Mouse (Mus musculus) T-helper 1 cell (primary cell): ENCODE data around the gene Alcam.

Source experiments
- in situ Hi-C: fragments of 300-600 bp; cut with MboI, MseI; formaldehyde crosslinking; loops from one replicate; pipeline ENCODE4 v1.15.1; 2025; ENCODE audit warnings: high pct_unique_total_duplicates

Alcam gene

GRCm38 (mm10) chr16:52368521-52368920 lies 85.4 kb downstream of the Alcam start:
- in situ Hi-C loops: no loop called here

GRCm38 (mm10) chr16:52366915-52367314 lies 87.0 kb downstream of the Alcam start:
- in situ Hi-C loops: no loop called here

GRCm38 (mm10) chr16:52363944-52364511 lies 89.8 kb downstream of the Alcam start:
- in situ Hi-C loops: no loop called here

DNA sequence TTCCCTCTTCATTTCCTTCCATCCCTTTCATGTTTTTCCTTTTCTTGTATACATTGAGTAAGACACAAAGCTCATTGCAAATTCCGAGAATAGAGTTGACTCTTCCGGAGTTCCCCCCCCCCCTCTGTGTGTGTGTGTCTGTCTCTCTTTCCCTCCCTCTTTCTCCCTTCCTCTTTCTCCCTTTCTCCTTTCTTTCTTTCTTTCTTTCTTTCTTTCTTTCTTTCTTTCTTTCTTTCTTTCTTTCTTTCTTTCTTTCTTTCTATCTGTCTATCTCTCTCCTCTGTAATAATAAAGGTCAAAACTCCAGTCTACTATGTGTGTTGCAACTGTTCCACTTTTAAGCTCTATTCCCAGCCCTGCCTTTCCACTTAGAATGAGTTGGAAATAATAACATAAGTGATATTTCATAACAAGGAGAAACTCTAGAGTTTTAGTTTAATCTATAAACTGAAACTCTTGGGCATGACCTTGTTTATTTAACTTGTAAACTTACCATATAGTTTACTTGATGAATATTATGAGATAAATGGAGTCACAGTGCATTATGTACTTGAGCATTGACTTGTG lies 110.3 kb downstream of the Alcam start:
- in situ Hi-C loops: no loop called here

DNA sequence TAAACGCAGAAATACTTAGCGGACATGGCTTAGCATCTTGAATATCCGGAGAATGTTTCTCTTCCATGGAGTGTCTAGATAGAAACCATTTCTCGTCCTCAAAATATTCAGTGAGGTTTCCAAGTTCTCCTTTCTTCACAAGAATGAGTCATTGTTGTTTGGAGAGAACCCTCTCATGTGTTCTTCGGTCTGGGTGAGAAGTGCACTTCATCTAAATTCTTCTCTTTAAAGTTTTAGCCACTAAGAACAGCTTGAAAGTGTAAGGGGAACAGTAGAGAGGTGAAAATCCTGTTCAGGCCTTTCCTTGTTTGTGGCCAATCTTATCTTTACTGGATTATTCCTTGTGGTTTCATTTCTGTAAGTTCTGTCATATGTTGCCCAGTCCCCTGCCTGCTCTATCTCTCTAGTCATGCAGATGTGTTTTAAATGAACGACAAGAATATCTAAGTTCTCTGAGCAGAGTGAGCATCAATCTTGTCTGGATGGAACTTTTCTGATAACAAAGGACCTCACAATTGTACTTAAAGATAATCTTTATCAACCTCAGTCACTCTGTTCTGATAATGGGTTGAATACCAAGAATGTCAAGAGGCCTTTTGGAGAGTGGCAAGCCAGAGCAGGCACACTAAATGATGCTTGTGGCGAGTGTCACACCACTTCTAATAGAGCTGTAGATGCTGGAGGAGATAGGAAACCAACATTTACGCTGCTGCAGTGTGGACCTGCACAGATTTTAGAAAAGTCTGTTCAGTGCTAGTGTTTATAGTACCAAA lies 111.0 kb downstream of the Alcam start:
- in situ Hi-C loops: no loop called here

- in situ Hi-C loops: no loop called here
Measured at GRCm38 (mm10) chr16:52334084-52334483, 119.8 kb downstream of the Alcam start.

- in situ Hi-C loops: no loop called here
Measured at GRCm38 (mm10) chr16:52333631-52334030, 120.2 kb downstream of the Alcam start.

- in situ Hi-C loops: no loop called here
Measured at GRCm38 (mm10) chr16:52331341-52331830, 122.5 kb downstream of the Alcam start.

DNA sequence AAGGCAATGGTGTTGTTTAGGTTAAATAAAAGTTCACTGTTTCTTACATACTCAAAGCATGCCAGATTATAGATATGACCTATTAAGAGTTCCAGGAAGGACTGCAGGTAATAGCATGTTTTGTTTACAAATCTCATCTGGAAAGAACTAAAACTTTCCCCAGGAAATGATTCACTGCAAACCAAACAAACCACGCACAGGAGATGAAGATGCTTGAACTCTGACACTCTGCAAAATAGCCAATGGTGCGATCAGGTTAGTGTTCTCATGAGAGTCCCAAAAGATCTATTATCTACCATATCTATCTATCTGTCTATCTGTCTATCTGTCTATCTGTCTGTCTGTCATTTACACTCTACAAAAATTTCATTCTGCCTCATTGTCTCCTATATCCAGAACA lies 124.5 kb downstream of the Alcam start:
- in situ Hi-C loops: loop anchor here (10.0 kb wide), 1 partner anchor 125 kb away; the partner anchor contains the start of gene Alcam

GRCm38 (mm10) chr16:52319229-52319628 lies 134.6 kb downstream of the Alcam start:
- in situ Hi-C loops: loop anchor here (25.0 kb wide), 1 partner anchor 568 kb away; no protein-coding TSS in a partner anchor

GRCm38 (mm10) chr16:52311073-52311472 lies 142.8 kb downstream of the Alcam start:
- in situ Hi-C loops: loop anchor here (25.0 kb wide), 1 partner anchor 576 kb away; no protein-coding TSS in a partner anchor

DNA sequence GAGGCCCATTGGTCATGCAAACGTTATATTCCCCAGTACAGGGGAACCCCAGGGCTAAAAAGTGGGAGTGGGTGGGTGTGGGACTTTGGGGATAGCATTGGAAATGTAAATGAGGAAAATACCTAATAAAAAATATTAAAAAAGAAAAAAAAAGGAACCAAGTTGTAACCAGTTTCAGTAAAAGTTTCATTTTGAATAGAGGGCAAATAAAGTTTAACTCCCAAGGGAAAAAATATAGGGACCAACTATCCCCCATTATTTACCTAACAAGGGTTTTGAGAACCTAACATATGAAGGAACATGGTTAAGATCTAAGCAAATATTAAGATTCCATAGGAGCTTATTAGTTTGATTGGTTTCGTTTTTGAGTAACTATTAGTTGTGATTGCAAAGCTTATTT lies 146.9 kb downstream of the Alcam start:
- in situ Hi-C loops: loop anchor here (5.0 to 25.0 kb wide), 3 partner anchors 45 to 958 kb away; no protein-coding TSS in a partner anchor

DNA sequence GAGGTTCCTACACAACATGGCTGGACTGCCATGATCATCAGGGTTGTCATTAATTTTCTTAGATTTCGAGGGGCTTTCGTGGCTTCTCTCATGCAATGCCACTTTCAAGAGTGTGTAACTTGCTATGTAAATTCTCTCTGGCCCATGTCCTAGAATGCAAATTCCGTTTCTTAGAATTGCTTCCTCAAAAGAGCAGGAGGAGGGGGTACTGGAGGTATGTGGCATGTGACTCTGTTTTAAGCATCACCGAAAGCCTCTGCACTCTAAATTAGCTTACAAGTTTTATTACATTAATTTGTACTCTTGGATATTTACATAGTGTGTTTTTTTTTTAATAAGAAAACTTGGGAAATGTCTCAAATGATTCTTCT lies 150.4 kb downstream of the Alcam start:
- in situ Hi-C loops: loop anchor here (10.0 to 25.0 kb wide), 2 partner anchors 584 to 961 kb away; no protein-coding TSS in a partner anchor

DNA sequence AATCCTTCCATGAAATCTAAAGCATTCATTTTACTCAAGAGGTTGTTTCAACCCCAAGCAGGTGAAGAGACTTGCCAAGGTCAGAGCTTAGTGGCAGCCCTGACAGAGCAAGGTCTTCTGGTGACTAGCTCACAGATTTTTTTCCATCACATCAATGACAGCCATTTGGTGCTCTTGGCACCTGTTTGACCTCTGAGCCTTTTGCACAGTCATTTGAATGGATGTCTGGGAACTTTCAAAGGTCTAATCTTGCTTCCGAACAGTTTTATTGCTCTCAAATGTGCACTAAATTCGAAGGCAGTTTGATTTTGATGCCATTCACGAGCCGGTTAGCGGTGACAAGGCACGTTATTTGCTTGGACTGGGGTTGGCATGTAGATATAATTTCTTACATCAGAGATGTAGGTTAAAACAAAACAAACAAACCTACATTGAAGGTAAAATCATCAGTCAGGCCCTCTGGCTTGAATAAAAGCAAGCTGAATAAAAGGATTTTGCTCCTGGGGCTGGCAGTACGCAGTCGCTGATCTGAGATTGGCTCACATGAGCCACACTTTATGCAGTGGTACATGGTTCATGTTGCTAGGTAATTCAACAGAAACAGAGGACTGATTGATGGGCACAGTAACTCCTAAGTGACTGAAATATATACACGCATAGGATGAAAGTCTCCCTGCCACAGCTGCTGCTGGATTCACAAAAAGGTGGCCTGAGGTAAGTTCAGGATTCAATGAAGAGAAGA lies 150.9 kb downstream of the Alcam start:
- in situ Hi-C loops: loop anchor here (10.0 to 25.0 kb wide), 2 partner anchors 584 to 962 kb away; no protein-coding TSS in a partner anchor

DNA sequence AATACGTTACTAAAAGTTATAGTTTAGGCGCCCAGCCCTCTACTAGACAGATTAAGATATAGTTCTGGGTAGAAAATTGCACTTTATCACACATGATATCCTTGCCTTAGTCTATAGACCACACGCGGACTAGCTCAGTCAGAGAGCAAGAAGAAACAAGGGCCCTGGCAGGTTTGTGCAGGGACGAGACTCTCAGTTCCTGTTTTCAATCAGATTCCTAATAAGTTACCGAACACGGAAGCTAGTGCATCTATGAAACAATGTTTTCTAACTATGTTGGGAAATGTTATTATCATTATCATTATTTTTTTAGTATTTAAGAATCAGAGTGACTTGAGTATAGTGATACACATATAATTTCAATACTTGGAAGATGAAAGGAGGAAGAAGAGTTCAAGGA lies 152.1 kb downstream of the Alcam start:
- in situ Hi-C loops: loop anchor here (10.0 to 25.0 kb wide), 2 partner anchors 586 to 963 kb away; no protein-coding TSS in a partner anchor

- in situ Hi-C loops: loop anchor here (10.0 kb wide), 2 partner anchors 158 to 802 kb away; partner anchors contain the start of gene Alcam
Measured at GRCm38 (mm10) chr16:52296376-52296775, 157.5 kb downstream of the Alcam start.

GRCm38 (mm10) chr16:52295535-52295934 lies 158.3 kb downstream of the Alcam start:
- in situ Hi-C loops: loop anchor here (10.0 kb wide), 2 partner anchors 159 to 801 kb away; partner anchors contain the start of gene Alcam

DNA sequence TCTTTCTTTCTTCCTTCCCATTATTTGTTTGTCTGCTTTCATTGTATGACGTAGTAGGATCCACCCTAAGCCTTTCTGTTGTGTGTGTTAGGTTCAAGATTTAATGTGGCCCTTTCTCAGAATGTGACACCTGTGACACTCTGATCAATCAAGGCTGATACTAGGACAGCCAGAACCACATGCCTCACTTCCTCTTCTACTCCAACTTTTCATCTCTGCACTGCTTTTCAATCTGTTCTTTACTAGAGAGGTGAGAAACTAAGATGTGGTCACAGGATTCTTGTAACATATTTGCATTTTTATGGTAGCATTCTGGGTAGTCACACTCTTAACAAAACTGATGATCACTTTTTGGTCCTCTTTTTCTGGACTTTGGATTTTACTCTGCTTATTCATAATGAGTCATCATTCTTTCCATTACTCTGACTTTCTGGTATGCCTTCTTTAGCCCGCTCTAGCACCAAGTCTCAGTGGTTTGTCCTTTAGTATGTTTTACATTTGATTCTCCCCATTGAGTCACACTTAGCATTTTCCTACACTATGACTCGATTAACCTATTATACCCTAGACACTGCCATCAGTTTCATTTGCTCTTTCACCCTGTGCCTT lies 161.3 kb downstream of the Alcam start:
- in situ Hi-C loops: loop anchor here (10.0 kb wide), 2 partner anchors 162 to 798 kb away; partner anchors contain the start of gene Alcam

- in situ Hi-C loops: no loop called here
Measured at GRCm38 (mm10) chr16:52280186-52280585, 173.7 kb downstream of the Alcam start.

- in situ Hi-C loops: no loop called here
Measured at GRCm38 (mm10) chr16:52265066-52265465, 188.8 kb downstream of the Alcam start.

- in situ Hi-C loops: loop anchor here (5.0 kb wide), 1 partner anchor 44 kb away; no protein-coding TSS in a partner anchor
Measured at GRCm38 (mm10) chr16:52263751-52264150, 190.1 kb downstream of the Alcam start.
